Mouse (Mus musculus) layer of hippocampus, adult 18-20 months (tissue): ENCODE results near the gene Gas2. TPM values are rescaled to one million over a fixed set of nuclear protein-coding genes. Genes with fewer than 3 reads are reported as not detected.

Experiments used
- DNase-seq, 2 experiments: peaks; one replicate each; pipeline ENCODE4 v3.0.0; 2022; ENCODE audit warnings: low spot score in 2 of 2
- total RNA-seq, 2 experiments: library from RNA; stranded (reverse); gene quantifications; 2 replicates each; pipeline ENCODE4 v1.2.3; 2021

Gas2 gene
- total RNA-seq, 2 experiments from 2014 or later: 23.8 to 33.2 TPM

DNA sequence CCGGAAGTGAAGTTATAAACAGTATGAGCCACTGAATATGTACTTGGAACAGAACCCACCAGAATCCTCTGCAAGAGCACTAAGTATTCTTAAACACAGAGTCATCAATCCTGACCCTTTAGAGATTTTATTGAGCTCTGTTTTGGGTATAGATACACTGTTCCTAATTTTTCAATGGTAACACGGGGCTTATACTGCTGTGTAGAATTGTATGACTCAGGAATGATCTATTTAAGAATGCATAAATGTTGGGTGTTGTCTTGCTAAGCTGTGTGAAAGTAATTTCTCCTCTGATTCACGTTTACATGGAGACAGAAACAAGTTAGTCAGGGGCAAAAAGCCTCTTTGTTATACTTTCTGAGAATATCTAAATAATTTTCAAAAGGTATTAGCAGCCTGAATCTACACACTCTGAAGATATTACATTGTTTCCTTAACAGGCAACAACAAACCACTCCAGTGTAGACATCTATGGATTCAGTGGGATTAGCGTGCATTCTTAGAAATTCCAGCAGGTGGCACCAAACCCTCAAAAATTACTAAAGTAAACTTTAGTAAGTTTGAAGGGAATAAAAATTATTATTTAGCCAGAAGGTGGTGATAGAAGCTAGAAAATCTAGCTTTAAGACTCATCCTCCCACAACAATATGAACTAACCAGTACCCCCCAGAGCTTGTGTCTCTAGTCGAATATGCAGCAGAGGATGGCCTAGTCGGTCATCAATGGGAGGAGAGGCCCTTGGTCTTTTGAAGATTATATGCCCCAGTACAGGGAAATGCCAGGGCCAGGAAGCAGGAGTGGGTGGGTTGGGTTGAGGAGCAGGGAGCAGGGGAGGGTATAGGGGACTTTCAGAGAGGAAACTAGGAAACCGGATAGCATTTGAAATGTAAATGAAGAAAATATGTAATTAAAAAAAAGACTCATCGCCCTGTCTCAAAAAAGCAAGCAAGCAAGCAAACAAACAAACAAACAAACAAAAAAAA is 176.1 kb downstream of the Gas2 start:
- peak; percentile 6 to 62 for DNase-seq

Other genes with a start within 250 kb of the Gas2 start
- 10 to 100 TPM; 13.9 to 15.2 TPM for gene Slc17a6, start 240.0 kb upstream of the Gas2 start, total RNA-seq
- gene Fancf, start 252 bp downstream of the Gas2 start, total RNA-seq: 1 to 10 TPM; 3.7 to 4.1 TPM
- gene Svip, start 144.0 kb downstream of the Gas2 start, total RNA-seq: 10 to 100 TPM; 37.9 to 40.0 TPM
- not detected for gene 1700015G11Rik, start 153.7 kb downstream of the Gas2 start, total RNA-seq